Mouse (Mus musculus) urinary bladder, adult 18-20 months (tissue): Measurements from ENCODE around the gene Gm28308.
A peak's percentile ranks its signal among the peaks of the same experiment; 100 is the strongest.

Source experiments
- DNase-seq, 2 experiments: peaks; one replicate each; pipeline ENCODE4 v3.0.0; 2022; ENCODE audit warnings: low spot score in 2 of 2, mixed read lengths in 2 of 2

Gm28308 gene

GRCm38 (mm10) chr6:52185222-52185621 lies 27.9 kb downstream of the Gm28308 start:
- DNase-seq: no peak

GRCm38 (mm10) chr6:52184668-52185067 lies 28.5 kb downstream of the Gm28308 start:
- DNase-seq: no peak

GRCm38 (mm10) chr6:52183311-52184080 lies 29.6 kb downstream of the Gm28308 start:
- no peak for DNase-seq

GRCm38 (mm10) chr6:52182793-52183192 lies 30.3 kb downstream of the Gm28308 start:
- DNase-seq: no peak

GRCm38 (mm10) chr6:52182030-52182429 lies 31.1 kb downstream of the Gm28308 start:
- DNase-seq: no peak

GRCm38 (mm10) chr6:52180726-52181125 lies 32.4 kb downstream of the Gm28308 start:
- DNase-seq: no peak

- DNase-seq: no peak
Measured at GRCm38 (mm10) chr6:52180213-52180710, 32.9 kb downstream of the Gm28308 start.

- DNase-seq: no peak
Measured at GRCm38 (mm10) chr6:52179690-52180089, 33.4 kb downstream of the Gm28308 start.

GRCm38 (mm10) chr6:52178918-52179665 lies 34.0 kb downstream of the Gm28308 start:
- no peak for DNase-seq

GRCm38 (mm10) chr6:52177806-52178205 lies 35.3 kb downstream of the Gm28308 start:
- no peak for DNase-seq

GRCm38 (mm10) chr6:52177061-52177735 lies 35.9 kb downstream of the Gm28308 start, which contains the start of gene 5730596B20Rik:
Gene 5730596B20Rik, plus strand, starts transcription at chr6:52177498.
- no peak for DNase-seq

GRCm38 (mm10) chr6:52176391-52176790 lies 36.7 kb downstream of the Gm28308 start:
- DNase-seq: no peak

GRCm38 (mm10) chr6:52175864-52176263 lies 37.3 kb downstream of the Gm28308 start:
- DNase-seq: no peak

- DNase-seq: no peak
Measured at GRCm38 (mm10) chr6:52174968-52175751, 38.0 kb downstream of the Gm28308 start.

GRCm38 (mm10) chr6:52173648-52174047 lies 39.5 kb downstream of the Gm28308 start:
- no peak for DNase-seq

GRCm38 (mm10) chr6:52172501-52172900 lies 40.6 kb downstream of the Gm28308 start:
- peak; percentile 52 to 57 for DNase-seq

- DNase-seq: no peak
Measured at GRCm38 (mm10) chr6:52171938-52172337, 41.2 kb downstream of the Gm28308 start.

- DNase-seq: no peak
Measured at GRCm38 (mm10) chr6:52171331-52171730, 41.8 kb downstream of the Gm28308 start.

GRCm38 (mm10) chr6:52170898-52171223 lies 42.3 kb downstream of the Gm28308 start:
- DNase-seq: no peak

- DNase-seq: no peak
Measured at GRCm38 (mm10) chr6:52170166-52170897, 42.8 kb downstream of the Gm28308 start.
